Mouse (Mus musculus) CH12.LX (cell line): ENCODE measurements at regions not wholly inside any gene's neighbourhood (a gene's known extent, or its start where the extent isn't known, plus 50 kb on each side); places are given as distances from the start of the nearest gene placed in this dataset.
"Not testable (repeated sequence)": the region's sequence is repeated elsewhere in the genome, so short reads cannot be mapped to it uniquely, and the experiment has no call there.

Source experiments
- CTCF ChIP-seq, 2 experiments: IDR thresholded peaks in 1 of 2; conservative IDR thresholded peaks in 1 of 2; 2 replicates each; pipeline ENCODE4 v1.5.1; 2011 to 2012; ENCODE audit warnings: low read depth in 2 of 2, low read length in 2 of 2, improper control_type of control experiment in 1 of 2, inconsistent platforms in 1 of 2, mild to moderate bottlenecking in 1 of 2, moderate library complexity in 1 of 2
- EP300 ChIP-seq: IDR thresholded peaks from 2 replicates; pipeline ENCODE4 v1.6.1; 2011; ENCODE audit warnings: low read length, improper control_type of control experiment
- IRF4 ChIP-seq: IDR thresholded peaks from 2 replicates; pipeline ENCODE4 v1.6.1; 2014; ENCODE audit warnings: low read depth, mild to moderate bottlenecking, inconsistent platforms, low read length, improper control_type of control experiment
- MAX ChIP-seq: IDR thresholded peaks from 2 replicates; pipeline ENCODE4 v1.6.1; 2011; ENCODE audit warnings: low read length, improper control_type of control experiment
- POLR2A ChIP-seq: IDR thresholded peaks from 2 replicates; pipeline ENCODE4 v1.6.1; 2011; ENCODE audit warnings: low read depth, mild to moderate bottlenecking, improper control_type of control experiment, low read length
- POLR2AphosphoS2 ChIP-seq: IDR thresholded peaks from 2 replicates; pipeline ENCODE4 v1.6.1; 2011; ENCODE audit warnings: low read depth, low read length, improper control_type of control experiment
- TCF12 ChIP-seq: IDR thresholded peaks from 2 replicates; pipeline ENCODE4 v1.6.1; 2014; ENCODE audit warnings: low read depth, mild to moderate bottlenecking, inconsistent platforms, low read length, improper control_type of control experiment

DNA sequence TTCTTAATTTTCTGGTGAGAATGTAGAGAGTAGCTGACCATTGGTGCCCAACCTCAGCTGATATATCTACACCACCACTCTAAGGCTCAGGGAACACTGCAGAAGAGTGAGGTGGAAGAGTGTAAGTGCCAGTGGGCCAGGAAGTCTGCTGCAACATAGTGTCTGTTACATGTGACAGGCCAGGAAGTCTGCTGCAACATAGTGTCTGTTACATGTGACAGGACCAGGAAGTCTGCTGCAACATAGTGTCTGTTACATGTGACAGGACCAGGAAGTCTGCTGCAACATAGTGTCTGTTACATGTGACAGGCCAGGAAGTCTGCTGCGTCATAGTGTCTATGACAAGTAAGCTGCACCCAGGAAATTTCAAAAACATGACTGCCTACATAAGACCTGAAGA lies 111.4 kb upstream of the Kctd3 start:
- TF ChIP-seq POLR2A; IRF4; CTCF (conservative IDR thresholded peaks at IDR 0.05 in 1 of 2, IDR thresholded peaks at IDR 0.05 in 1 of 2; ENCODE audit: low read depth in 2 of 2, low read length in 2 of 2); POLR2AphosphoS2; TCF12; MAX; EP300: not testable (repeated sequence)
